14 mouse cellular contexts compared by ENCODE assay signal in the genomic region with DNA sequence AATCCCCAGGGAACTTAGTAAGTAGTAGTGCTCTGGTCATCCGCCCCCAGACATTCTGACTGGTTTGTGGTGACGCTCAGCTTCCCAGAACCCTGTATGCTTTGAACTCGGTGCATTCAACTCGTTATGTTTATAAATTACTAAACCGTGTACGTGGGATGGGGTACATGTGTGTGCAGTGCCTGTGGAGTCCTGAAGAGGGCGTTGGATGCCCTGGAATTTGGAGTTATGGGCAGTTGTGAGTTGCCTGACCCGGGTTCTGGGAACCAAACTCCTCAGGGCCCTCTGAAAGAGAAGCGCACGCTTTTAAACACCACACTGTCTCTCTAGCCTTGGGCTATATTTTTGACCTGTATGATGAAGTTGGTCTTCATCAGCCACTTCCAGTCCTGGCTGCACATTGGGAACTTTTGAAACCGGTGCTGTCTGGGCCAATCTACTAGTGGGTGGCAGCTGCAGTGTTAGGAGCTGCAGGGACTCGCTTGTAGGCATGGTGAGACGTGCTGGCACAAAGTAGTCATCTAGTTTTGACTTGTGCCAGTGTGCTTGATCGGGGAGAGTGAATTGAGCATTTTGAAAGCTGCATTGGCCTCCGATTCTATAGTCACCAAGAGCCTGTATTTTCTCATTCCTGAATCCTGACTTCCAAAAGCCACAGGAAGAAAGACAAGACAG. TPM values are rescaled to one million over a fixed set of nuclear protein-coding genes. Genes with fewer than 3 reads are reported as not detected.
"Had no signal": no experiment of that assay in that cellular context is flagged by ENCODE, and none has a peak within 500 bp of the region (broad histone marks: within the 10 kb centered on the region; RNA-seq: fewer than 3 reads in every experiment).

No protein-coding gene starts in this region.

- H3K9ac ChIP-seq: limb, embryonic 12.5 days; liver, embryonic 15.5 days; stomach, embryonic 15.5 days had no signal

- H3K27ac ChIP-seq: limb, embryonic 12.5 days; liver, embryonic 15.5 days; stomach, embryonic 15.5 days had no signal

- H3K27me3 ChIP-seq: limb, embryonic 12.5 days; liver, embryonic 15.5 days; stomach, embryonic 15.5 days had no signal

- DNase-seq: kidney, postnatal 10 days; kidney, postnatal 4 days; liver; lung, adult 2 months; lung, postnatal 36 days; right cerebral cortex, postnatal 14 days; thymus, postnatal 4 days had no signal

- H3K9me3 ChIP-seq: limb, embryonic 12.5 days; liver, embryonic 15.5 days; stomach, embryonic 15.5 days had no signal

- ATAC-seq: lung, postnatal 0 days; midbrain, embryonic 16.5 days had no signal

- H3K4me1 ChIP-seq: liver, embryonic 15.5 days; stomach, embryonic 15.5 days had no signal

- H3K4me3 ChIP-seq: limb, embryonic 12.5 days; liver, embryonic 15.5 days; stomach, embryonic 15.5 days had no signal

- H3K4me2 ChIP-seq: limb, embryonic 12.5 days; liver, embryonic 15.5 days; stomach, embryonic 15.5 days had no signal

- H3K36me3 ChIP-seq: stomach, embryonic 15.5 days had no signal

RNA-seq across cellular contexts. Expression of gene Iqch, which starts 21.7 kb away (rescaled TPM):
- total RNA-seq: megakaryocyte progenitor cell, adult 5-6 weeks had no signal
- polyA plus RNA-seq: liver, embryonic 15.5 days; spleen, adult 2 months had no signal
